Mouse (Mus musculus) olfactory bulb, adult 2 months (tissue): Measurements from ENCODE around the gene Grm1.

Source experiments
- CTCF ChIP-seq: fragments of 200-500 bp; IDR thresholded peaks from 2 replicates; pipeline ENCODE4 v1.5.1; 2012; ENCODE audit warnings: low read depth, mild to moderate bottlenecking, low read length, moderate library complexity; ENCODE audit not compliant: insufficient read depth
- POLR2A ChIP-seq: fragments of 200-500 bp; IDR thresholded peaks from 2 replicates; pipeline ENCODE4 v1.6.1; 2012; ENCODE audit warnings: mild to moderate bottlenecking, low read depth, low read length, moderate library complexity; ENCODE audit not compliant: insufficient read depth

- TF ChIP-seq CTCF (no peak), POLR2A (no peak)
Observed at GRCm38 (mm10) chr10:10964490-10965150, 117.5 kb downstream of the Grm1 start.
